Mouse (Mus musculus) MEL-GATA-1-ER (cell line): ENCODE measurements at regions not wholly inside any gene's neighbourhood (a gene's known extent, or its start where the extent isn't known, plus 50 kb on each side); places are given as distances from the start of the nearest gene placed in this dataset.

Experiments
- DNase-seq: peaks from one replicate; pipeline ENCODE4 v3.0.0-alpha.2; 2012; ENCODE audit warnings: low read depth; ENCODE audit errors: extremely low read depth

- DNase-seq, result no peak
Observed at GRCm38 (mm10) chr9:86219669-86220068, 245.1 kb downstream of the Ube2cbp start.

GRCm38 (mm10) chr9:86224530-86224929, 240.2 kb downstream of the Ube2cbp start:
- DNase-seq, result no peak

GRCm38 (mm10) chr9:86230673-86231350, 233.9 kb downstream of the Ube2cbp start:
- DNase-seq, result no peak

- DNase-seq, result no peak
Observed at GRCm38 (mm10) chr9:86231692-86232091, 233.1 kb downstream of the Ube2cbp start.

- DNase-seq, result no peak
Observed at GRCm38 (mm10) chr9:86232174-86232573, 232.6 kb downstream of the Ube2cbp start.

GRCm38 (mm10) chr9:86233775-86234174, 231.0 kb downstream of the Ube2cbp start:
- peak; percentile 6 for DNase-seq

GRCm38 (mm10) chr9:86238691-86239090, 226.1 kb downstream of the Ube2cbp start:
- DNase-seq, result no peak

GRCm38 (mm10) chr9:86240287-86240686, 224.5 kb downstream of the Ube2cbp start:
- DNase-seq, result peak; percentile 17

GRCm38 (mm10) chr9:86240896-86241295, 223.9 kb downstream of the Ube2cbp start:
- no peak for DNase-seq

GRCm38 (mm10) chr9:86250197-86250596, 214.6 kb downstream of the Ube2cbp start:
- no peak for DNase-seq

- DNase-seq, result no peak
Observed at GRCm38 (mm10) chr9:86251331-86251730, 213.4 kb downstream of the Ube2cbp start.
